Comparison of ENCODE assay signal across 8 mouse cellular contexts in genomic region chr7:44985595-44986191, GRCm38 (mm10). TPM values are rescaled to one million over a fixed set of nuclear protein-coding genes. Genes with fewer than 3 reads are reported as not detected.
DNase-seq lines count a peak whose midpoint lies in the region; ATAC-seq and TF ChIP-seq lines count a peak whose summit lies in the region.

No protein-coding gene starts in this region.

- TF ChIP-seq EP300 in CH12.LX (IDR thresholded peaks at IDR 0.05; ENCODE audit: low read length), result no peak
- TF ChIP-seq EP300 in liver, postnatal 0 days (IDR thresholded peaks at IDR 0.05; ENCODE audit: low read depth), result no peak

- WGBS in embryonic facial prominence, embryonic 13.5 days, result under 1% methylated on average over 44 of the region's 45 CpGs
- under 1% methylated on average over 42 of the region's 45 CpGs for WGBS in heart, embryonic 14.5 days
- 1% methylated on average over 40 of the region's 45 CpGs for WGBS in liver, postnatal 0 days (ENCODE audit: insufficient replicate concordance)
- WGBS in neural tube, embryonic 15.5 days, result 0% methylated on average over 44 of the region's 45 CpGs

- no peaks in the 10 kb centered on the region for H3K9me3 ChIP-seq in CH12.LX (replicated peaks; ENCODE audit: low read length)
- no peaks in the 10 kb centered on the region for H3K9me3 ChIP-seq in embryonic facial prominence, embryonic 13.5 days
- no peaks in the 10 kb centered on the region for H3K9me3 ChIP-seq in heart, embryonic 14.5 days (ENCODE audit: control insufficient read depth, low read length)
- H3K9me3 ChIP-seq in liver, postnatal 0 days (ENCODE audit: low read length), result no peaks in the 10 kb centered on the region
- no peaks in the 10 kb centered on the region for H3K9me3 ChIP-seq in neural tube, embryonic 15.5 days (replicated peaks)

- peak overlapping the region; percentile 87 to 99 (median 94) for H3K4me3 ChIP-seq in CH12.LX (replicated peaks in 1 of 3; ENCODE audit: low read depth in 2 of 3, low read length in 2 of 3, poor library complexity in 1 of 3)
- H3K4me3 ChIP-seq in embryonic facial prominence, embryonic 13.5 days, result peak overlapping the region; percentile 97
- H3K4me3 ChIP-seq in heart, embryonic 14.5 days (ENCODE audit: control insufficient read depth in 1 of 2, insufficient read depth in 1 of 2, low read depth in 1 of 2, low read length in 2 of 2), result peak overlapping the region; percentile 64 to 96
- peak overlapping the region; percentile 87 for H3K4me3 ChIP-seq in liver, postnatal 0 days (ENCODE audit: low read depth, low read length)
- H3K4me3 ChIP-seq in neural tube, embryonic 15.5 days (replicated peaks), result peak overlapping the region; percentile 99

- TF ChIP-seq RAD21 in CH12.LX (IDR thresholded peaks at IDR 0.05; ENCODE audit: low read depth, low read length), result no peak

- dilution Hi-C loops in CH12.LX (cut with MboI; ENCODE audit: extremely low pct_ligation_motif_present, extremely low pct_unique_long_range_greater_than_20kb, low sequenced_read_pairs), result no loop called here

- no peak for TF ChIP-seq POLR2A in CH12.LX (IDR thresholded peaks at IDR 0.05; ENCODE audit: low read depth, low read length)

- peaks cover 19 to 45% of the 10 kb centered on the region in 2 experiments for H3K36me3 ChIP-seq in CH12.LX (replicated peaks in 1 of 2; ENCODE audit: control insufficient read depth in 1 of 2, insufficient read depth in 1 of 2, low read length in 1 of 2)
- H3K36me3 ChIP-seq in embryonic facial prominence, embryonic 13.5 days, result peaks cover 43% of the 10 kb centered on the region
- peaks cover 48% of the 10 kb centered on the region for H3K36me3 ChIP-seq in heart, embryonic 14.5 days (ENCODE audit: control insufficient read depth, insufficient read depth, low read length)
- peaks cover 15% of the 10 kb centered on the region for H3K36me3 ChIP-seq in liver, postnatal 0 days (replicated peaks; ENCODE audit: insufficient read depth, low read length)
- peaks cover 22% of the 10 kb centered on the region for H3K36me3 ChIP-seq in neural tube, embryonic 15.5 days

- peak; percentile 5; the same call in 1 of the 2 replicates for ATAC-seq in embryonic facial prominence, embryonic 13.5 days (ENCODE audit: insufficient number of reproducible peaks, insufficient read depth, low FRiP score, low TSS enrichment, low read depth)
- peak; percentile 5 for ATAC-seq in heart, embryonic 14.5 days (ENCODE audit: insufficient number of reproducible peaks, insufficient read depth, low FRiP score, low read depth)
- ATAC-seq in liver, postnatal 0 days, result no peak
- ATAC-seq in neural tube, embryonic 15.5 days (ENCODE audit: low FRiP score), result peak; percentile 16

- H3K27me3 ChIP-seq in CH12.LX (replicated peaks), result no peaks in the 10 kb centered on the region
- H3K27me3 ChIP-seq in embryonic facial prominence, embryonic 13.5 days, result no peaks in the 10 kb centered on the region
- no peaks in the 10 kb centered on the region for H3K27me3 ChIP-seq in heart, embryonic 14.5 days (ENCODE audit: control insufficient read depth, insufficient read depth, low read length)
- H3K27me3 ChIP-seq in liver, postnatal 0 days (ENCODE audit: insufficient read depth, low read length), result no peaks in the 10 kb centered on the region
- no peaks in the 10 kb centered on the region for H3K27me3 ChIP-seq in neural tube, embryonic 15.5 days (replicated peaks)

- H3K9ac ChIP-seq in CH12.LX (ENCODE audit: insufficient read depth, low read depth), result peak overlapping the region; percentile 92
- H3K9ac ChIP-seq in embryonic facial prominence, embryonic 13.5 days, result peak overlapping the region; percentile 99
- H3K9ac ChIP-seq in heart, embryonic 14.5 days (ENCODE audit: low read length), result peak overlapping the region; percentile 99
- H3K9ac ChIP-seq in liver, postnatal 0 days (replicated peaks), result peak overlapping the region; percentile 90
- H3K9ac ChIP-seq in neural tube, embryonic 15.5 days (replicated peaks), result peak overlapping the region; percentile 97

- in situ Hi-C loops in CH12.LX (cut with MboI; ENCODE audit: low pct_ligation_motif_present, low pct_unique_long_range_greater_than_20kb, low sequenced_read_pairs), result loop anchor here (5.0 kb wide), 1 partner anchor 62 kb away; no protein-coding TSS in a partner anchor

- H3K4me2 ChIP-seq in CH12.LX (ENCODE audit: insufficient read depth, low read depth, poor library complexity, severe bottlenecking), result peak overlapping the region; percentile 60
- H3K4me2 ChIP-seq in embryonic facial prominence, embryonic 13.5 days, result peak overlapping the region; percentile 67
- peak overlapping the region; percentile 78 for H3K4me2 ChIP-seq in heart, embryonic 14.5 days (ENCODE audit: low read length)
- peak overlapping the region; percentile 97 for H3K4me2 ChIP-seq in liver, postnatal 0 days (ENCODE audit: low read depth, low read length)
- peak overlapping the region; percentile 64 for H3K4me2 ChIP-seq in neural tube, embryonic 15.5 days

- DNase-seq in CH12.LX (ENCODE audit: extremely low read depth), result peak; percentile 82
- peak; percentile 73 for DNase-seq in adrenal gland, postnatal 25 days
- DNase-seq in kidney, postnatal 10 days, result peak; percentile 87
- DNase-seq in liver, postnatal 0 days, result peak; percentile 76
- DNase-seq in thymus, postnatal 10 days (ENCODE audit: low spot score in 2 of 2), result peak; percentile 50 to 63

- TF ChIP-seq CTCF in CH12.LX (conservative IDR thresholded peaks at IDR 0.05 in 1 of 2, IDR thresholded peaks at IDR 0.05 in 1 of 2; ENCODE audit: low read depth in 2 of 2, low read length in 2 of 2), result peak in 1 of 2 experiments; percentile 50; a peak in 2 of 4 replicates
- peak; percentile 53 for TF ChIP-seq CTCF in liver, postnatal 0 days (IDR thresholded peaks at IDR 0.05; ENCODE audit: low read depth)

- peaks cover 12 to 46% of the 10 kb centered on the region in 2 experiments for H3K4me1 ChIP-seq in CH12.LX (ENCODE audit: control insufficient read depth in 1 of 2, insufficient read depth in 2 of 2)
- H3K4me1 ChIP-seq in embryonic facial prominence, embryonic 13.5 days, result peaks cover 33% of the 10 kb centered on the region
- H3K4me1 ChIP-seq in heart, embryonic 14.5 days (ENCODE audit: control insufficient read depth in 2 of 2, insufficient read depth in 2 of 2, low read length in 2 of 2), result peaks cover 12 to 29% of the 10 kb centered on the region in 2 experiments
- peaks cover 20% of the 10 kb centered on the region for H3K4me1 ChIP-seq in liver, postnatal 0 days (ENCODE audit: insufficient read depth)
- H3K4me1 ChIP-seq in neural tube, embryonic 15.5 days, result peaks cover 41% of the 10 kb centered on the region

- peaks cover 55% of the 10 kb centered on the region for H3K79me2 ChIP-seq in CH12.LX (replicated peaks; ENCODE audit: control insufficient read depth, extremely low read depth, insufficient read depth, poor library complexity, severe bottlenecking)

- H3K27ac ChIP-seq in CH12.LX (ENCODE audit: insufficient read depth, low read depth), result peak overlapping the region; percentile 60
- peak overlapping the region; percentile 95 for H3K27ac ChIP-seq in embryonic facial prominence, embryonic 13.5 days
- H3K27ac ChIP-seq in heart, embryonic 14.5 days (replicated peaks in 1 of 2; ENCODE audit: control insufficient read depth in 1 of 2, insufficient read depth in 1 of 2, low read depth in 2 of 2, low read length in 2 of 2), result peak overlapping the region; percentile 70 to 96
- H3K27ac ChIP-seq in liver, postnatal 0 days (ENCODE audit: low read depth), result peak overlapping the region; percentile 91
- H3K27ac ChIP-seq in neural tube, embryonic 15.5 days (replicated peaks), result peak overlapping the region; percentile 97

RNA-seq across cellular contexts. Expression of gene Prmt1, which starts 0.7 kb away (rescaled TPM):
- 340 and 407 TPM in 2 replicates for total RNA-seq in CH12.LX (2012; rRNA removed)
- total RNA-seq in CH12.LX (2014; rRNA removed), result 220 and 231 TPM in 2 replicates
- 608 and 642 TPM in 2 replicates for polyA plus RNA-seq in CH12.LX (2012; ENCODE audit: insufficient read length, low read depth)
- 177 and 221 TPM in 2 replicates for total RNA-seq in adrenal gland, postnatal 25 days (2021)
- 534 and 684 TPM in 2 replicates for polyA plus RNA-seq in embryonic facial prominence, embryonic 13.5 days (2015; fragmentation: Nextera tagmentation; extraction: Ambion mirVana)
- 134 and 145 TPM in 2 replicates for polyA plus RNA-seq in heart, embryonic 14.5 days (2014; fragmentation: Nextera tagmentation; extraction: Ambion mirVana)
- 73.2 and 76.8 TPM in 2 replicates for polyA plus RNA-seq in liver, postnatal 0 days (2015; fragmentation: Nextera tagmentation; extraction: Ambion mirVana)
- polyA plus RNA-seq in neural tube, embryonic 15.5 days (2015; fragmentation: Nextera tagmentation; extraction: Ambion mirVana), result 605 and 615 TPM in 2 replicates

RNA-seq across cellular contexts. Expression of gene Cpt1c, which starts 11.0 kb away (rescaled TPM):
- total RNA-seq in CH12.LX (2012; rRNA removed), result 3.6 and 4.5 TPM in 2 replicates
- 10.2 and 10.3 TPM in 2 replicates for total RNA-seq in CH12.LX (2014; rRNA removed)
- polyA plus RNA-seq in CH12.LX (2012; ENCODE audit: insufficient read length, low read depth), result 10.4 and 12.7 TPM in 2 replicates
- 13.3 and 16.5 TPM in 2 replicates for total RNA-seq in adrenal gland, postnatal 25 days (2021)
- 32.0 and 39.1 TPM in 2 replicates for polyA plus RNA-seq in embryonic facial prominence, embryonic 13.5 days (2015; fragmentation: Nextera tagmentation; extraction: Ambion mirVana)
- 8.0 and 11.1 TPM in 2 replicates for polyA plus RNA-seq in heart, embryonic 14.5 days (2014; fragmentation: Nextera tagmentation; extraction: Ambion mirVana)
- polyA plus RNA-seq in liver, postnatal 0 days (2015; fragmentation: Nextera tagmentation; extraction: Ambion mirVana), result 0.98 and 1.1 TPM in 2 replicates
- 55.5 and 59.0 TPM in 2 replicates for polyA plus RNA-seq in neural tube, embryonic 15.5 days (2015; fragmentation: Nextera tagmentation; extraction: Ambion mirVana)

RNA-seq across cellular contexts. Expression of gene Irf3, which starts 11.8 kb away (rescaled TPM):
- total RNA-seq in CH12.LX (2012; rRNA removed), result 56.5 and 65.0 TPM in 2 replicates
- total RNA-seq in CH12.LX (2014; rRNA removed), result 33.5 and 39.0 TPM in 2 replicates
- 79.7 and 87.7 TPM in 2 replicates for polyA plus RNA-seq in CH12.LX (2012; ENCODE audit: insufficient read length, low read depth)
- total RNA-seq in adrenal gland, postnatal 25 days (2021), result 138 and 151 TPM in 2 replicates
- 92.0 and 99.7 TPM in 2 replicates for polyA plus RNA-seq in embryonic facial prominence, embryonic 13.5 days (2015; fragmentation: Nextera tagmentation; extraction: Ambion mirVana)
- polyA plus RNA-seq in heart, embryonic 14.5 days (2014; fragmentation: Nextera tagmentation; extraction: Ambion mirVana), result 57.6 and 60.9 TPM in 2 replicates
- polyA plus RNA-seq in liver, postnatal 0 days (2015; fragmentation: Nextera tagmentation; extraction: Ambion mirVana), result 35.9 and 38.0 TPM in 2 replicates
- 56.8 and 70.2 TPM in 2 replicates for polyA plus RNA-seq in neural tube, embryonic 15.5 days (2015; fragmentation: Nextera tagmentation; extraction: Ambion mirVana)

RNA-seq across cellular contexts. Expression of gene Bcl2l12, which starts 12.8 kb away (rescaled TPM):
- total RNA-seq in CH12.LX (2012; rRNA removed) (11.8 and 12.0 TPM in 2 replicates), CH12.LX (2014; rRNA removed) (9.2 and 9.8 TPM in 2 replicates)
- polyA plus RNA-seq in CH12.LX (2012; ENCODE audit: insufficient read length, low read depth), result 10.8 and 12.6 TPM in 2 replicates
- 18.7 and 24.4 TPM in 2 replicates for total RNA-seq in adrenal gland, postnatal 25 days (2021)
- polyA plus RNA-seq in embryonic facial prominence, embryonic 13.5 days (2015; fragmentation: Nextera tagmentation; extraction: Ambion mirVana), result 73.6 and 83.2 TPM in 2 replicates
- 34.7 and 35.4 TPM in 2 replicates for polyA plus RNA-seq in heart, embryonic 14.5 days (2014; fragmentation: Nextera tagmentation; extraction: Ambion mirVana)
- 11.7 and 13.1 TPM in 2 replicates for polyA plus RNA-seq in liver, postnatal 0 days (2015; fragmentation: Nextera tagmentation; extraction: Ambion mirVana)
- 9.8 and 19.8 TPM in 2 replicates for polyA plus RNA-seq in neural tube, embryonic 15.5 days (2015; fragmentation: Nextera tagmentation; extraction: Ambion mirVana)

RNA-seq across cellular contexts. Expression of gene Scaf1, which starts 30.5 kb away (rescaled TPM):
- total RNA-seq in CH12.LX (2012; rRNA removed) (15.5 and 18.2 TPM in 2 replicates), CH12.LX (2014; rRNA removed) (5.4 and 6.1 TPM in 2 replicates)
- 38.9 and 41.9 TPM in 2 replicates for polyA plus RNA-seq in CH12.LX (2012; ENCODE audit: insufficient read length, low read depth)
- total RNA-seq in adrenal gland, postnatal 25 days (2021), result 86.4 and 99.4 TPM in 2 replicates
- 38.6 and 40.2 TPM in 2 replicates for polyA plus RNA-seq in embryonic facial prominence, embryonic 13.5 days (2015; fragmentation: Nextera tagmentation; extraction: Ambion mirVana)
- polyA plus RNA-seq in heart, embryonic 14.5 days (2014; fragmentation: Nextera tagmentation; extraction: Ambion mirVana), result 36.2 and 36.8 TPM in 2 replicates
- 7.5 and 8.1 TPM in 2 replicates for polyA plus RNA-seq in liver, postnatal 0 days (2015; fragmentation: Nextera tagmentation; extraction: Ambion mirVana)
- 43.3 and 46.1 TPM in 2 replicates for polyA plus RNA-seq in neural tube, embryonic 15.5 days (2015; fragmentation: Nextera tagmentation; extraction: Ambion mirVana)
